Mouse (Mus musculus): ENCODE measurements around the gene Rab3il1. TPM values are rescaled to one million over a fixed set of nuclear protein-coding genes. Genes with fewer than 3 reads are reported as not detected.
A peak's percentile ranks its signal among the peaks of the same experiment; 100 is the strongest.

Rab3il1 gene
- total and polyA plus RNA-seq, 2 experiments, result 3.1 to 3.8 TPM

DNA sequence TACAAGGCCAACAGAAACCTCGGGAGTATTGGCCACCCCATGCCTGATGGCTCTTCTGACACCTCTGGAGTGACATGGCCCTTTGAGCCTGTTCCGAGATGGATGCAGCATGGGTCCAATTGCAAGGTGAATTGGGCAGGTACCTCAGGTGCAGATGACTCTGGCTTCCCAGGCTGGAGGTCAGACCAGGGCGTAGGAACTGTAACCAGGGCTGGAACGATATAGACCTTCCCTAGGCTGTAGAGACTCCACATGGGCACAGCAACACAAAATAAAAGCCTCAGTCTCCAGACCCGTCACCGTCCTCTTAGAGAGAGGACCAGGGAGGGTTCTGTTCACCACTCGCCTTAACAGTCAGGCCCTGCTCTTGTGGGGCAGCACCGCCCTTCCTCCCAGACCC, 60.8 kb downstream of the Rab3il1 start:
- no peak for DNase-seq (ENCODE audit: extremely low read depth, low read depth, low spot score)
- Histone ChIP-seq H3K4me1 (ENCODE audit: control insufficient read depth, insufficient read depth, low read length) (peaks cover 69% of the 10 kb centered on the region), H3K9ac (ENCODE audit: low read depth, low read length) (0 out of 2 replicates have a peak overlapping the region, but pooled peaks have one; percentile 14), H3K27ac (replicated peaks; ENCODE audit: insufficient read depth, low read depth, low read length) (peak overlapping the region; percentile 63; the same call in 1 of the 2 replicates), H3K27me3 (ENCODE audit: control insufficient read depth, insufficient read depth, low read length) (no peaks in the 10 kb centered on the region), H3K79me2 (ENCODE audit: control insufficient read depth, insufficient read depth, low read length) (no peaks in the 10 kb centered on the region), H3K36me3 (ENCODE audit: control insufficient read depth, insufficient read depth, low read length) (peaks cover 55% of the 10 kb centered on the region), H3K4me3 (ENCODE audit: insufficient read depth, low read depth, low read length) (no peak overlapping the region)
- TF ChIP-seq POLR2A (IDR thresholded peaks at IDR 0.05; ENCODE audit: extremely low read depth, insufficient read depth, low read length) (no peak), CTCF (IDR thresholded peaks at IDR 0.05; ENCODE audit: low read depth, low read length) (no peak)
- WGBS, result 68% methylated on average over 8 of the region's 8 CpGs

GRCm38 (mm10) chr19:10062862-10063261, 61.4 kb downstream of the Rab3il1 start:
- no peak for TF ChIP-seq POLR2A (IDR thresholded peaks at IDR 0.05; ENCODE audit: extremely low read depth, insufficient read depth, low read length)
- no peak for TF ChIP-seq CTCF (IDR thresholded peaks at IDR 0.05; ENCODE audit: low read depth, low read length)
- H3K79me2 ChIP-seq (ENCODE audit: control insufficient read depth, insufficient read depth, low read length), result no peaks in the 10 kb centered on the region
- 85% methylated on average over 5 of the region's 5 CpGs for WGBS
- no peaks in the 10 kb centered on the region for H3K27me3 ChIP-seq (ENCODE audit: control insufficient read depth, insufficient read depth, low read length)
- DNase-seq (ENCODE audit: extremely low read depth, low read depth, low spot score), result no peak
- no peak overlapping the region for H3K9ac ChIP-seq (ENCODE audit: low read depth, low read length)
- no peak overlapping the region; the same call in 1 of the 2 replicates for H3K27ac ChIP-seq (replicated peaks; ENCODE audit: insufficient read depth, low read depth, low read length)
- H3K36me3 ChIP-seq (ENCODE audit: control insufficient read depth, insufficient read depth, low read length), result peaks cover 58% of the 10 kb centered on the region
- peaks cover 64% of the 10 kb centered on the region for H3K4me1 ChIP-seq (ENCODE audit: control insufficient read depth, insufficient read depth, low read length)
- H3K4me3 ChIP-seq (ENCODE audit: insufficient read depth, low read depth, low read length), result no peak overlapping the region

DNA sequence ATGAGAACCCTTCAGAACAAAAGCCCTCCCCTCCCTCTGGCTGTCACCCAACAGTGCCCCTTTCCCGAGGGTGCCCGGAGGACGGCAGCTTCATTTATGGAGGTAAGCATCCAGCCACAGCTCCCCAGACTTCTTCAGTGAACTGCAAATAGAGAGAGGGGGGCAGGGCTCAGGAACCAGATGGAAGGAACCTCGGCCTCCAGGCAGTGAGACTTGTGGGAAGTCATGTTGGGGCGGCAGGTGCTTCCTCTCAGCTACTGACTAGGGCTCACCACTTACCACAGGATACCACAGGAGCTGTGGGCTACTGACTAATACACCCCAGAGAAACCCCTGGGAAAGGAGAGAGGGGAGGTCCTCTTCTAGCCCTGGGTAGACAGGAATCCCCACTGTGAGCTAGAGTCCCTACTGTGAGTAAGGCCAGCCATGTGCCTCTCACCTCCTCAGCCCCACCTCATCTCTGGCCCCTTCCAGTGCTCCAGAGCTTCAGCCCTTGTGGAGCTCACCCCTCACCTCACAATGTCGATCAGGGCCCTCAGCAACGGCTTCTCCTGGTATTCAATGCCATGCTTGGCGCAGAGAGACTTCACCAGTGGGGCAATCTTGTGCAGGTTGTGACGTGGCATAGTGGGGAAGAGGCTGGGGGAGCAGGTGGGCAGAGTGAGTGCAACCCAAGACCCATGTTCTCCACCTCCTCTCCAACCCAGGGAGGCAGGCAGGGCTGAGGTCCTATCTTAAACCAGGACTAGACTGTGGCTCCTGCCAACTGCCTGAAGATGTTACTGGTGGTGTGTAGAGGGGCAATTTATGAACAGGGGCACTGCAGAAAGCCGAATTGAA, 62.9 kb downstream of the Rab3il1 start:
- Histone ChIP-seq H3K79me2 (ENCODE audit: control insufficient read depth, insufficient read depth, low read length) (no peaks in the 10 kb centered on the region), H3K36me3 (ENCODE audit: control insufficient read depth, insufficient read depth, low read length) (peaks cover 72% of the 10 kb centered on the region), H3K27ac (replicated peaks; ENCODE audit: insufficient read depth, low read depth, low read length) (peak overlapping the region; percentile 4; the same call in 1 of the 2 replicates), H3K27me3 (ENCODE audit: control insufficient read depth, insufficient read depth, low read length) (no peaks in the 10 kb centered on the region), H3K9ac (ENCODE audit: low read depth, low read length) (peak overlapping the region; percentile 19), H3K4me3 (ENCODE audit: insufficient read depth, low read depth, low read length) (no peak overlapping the region), H3K4me1 (ENCODE audit: control insufficient read depth, insufficient read depth, low read length) (peaks cover 52% of the 10 kb centered on the region)
- TF ChIP-seq CTCF (IDR thresholded peaks at IDR 0.05; ENCODE audit: low read depth, low read length) (no peak), POLR2A (IDR thresholded peaks at IDR 0.05; ENCODE audit: extremely low read depth, insufficient read depth, low read length) (no peak)
- 75% methylated on average over 10 of the region's 10 CpGs for WGBS
- DNase-seq (ENCODE audit: extremely low read depth, low read depth, low spot score), result no peak

DNA sequence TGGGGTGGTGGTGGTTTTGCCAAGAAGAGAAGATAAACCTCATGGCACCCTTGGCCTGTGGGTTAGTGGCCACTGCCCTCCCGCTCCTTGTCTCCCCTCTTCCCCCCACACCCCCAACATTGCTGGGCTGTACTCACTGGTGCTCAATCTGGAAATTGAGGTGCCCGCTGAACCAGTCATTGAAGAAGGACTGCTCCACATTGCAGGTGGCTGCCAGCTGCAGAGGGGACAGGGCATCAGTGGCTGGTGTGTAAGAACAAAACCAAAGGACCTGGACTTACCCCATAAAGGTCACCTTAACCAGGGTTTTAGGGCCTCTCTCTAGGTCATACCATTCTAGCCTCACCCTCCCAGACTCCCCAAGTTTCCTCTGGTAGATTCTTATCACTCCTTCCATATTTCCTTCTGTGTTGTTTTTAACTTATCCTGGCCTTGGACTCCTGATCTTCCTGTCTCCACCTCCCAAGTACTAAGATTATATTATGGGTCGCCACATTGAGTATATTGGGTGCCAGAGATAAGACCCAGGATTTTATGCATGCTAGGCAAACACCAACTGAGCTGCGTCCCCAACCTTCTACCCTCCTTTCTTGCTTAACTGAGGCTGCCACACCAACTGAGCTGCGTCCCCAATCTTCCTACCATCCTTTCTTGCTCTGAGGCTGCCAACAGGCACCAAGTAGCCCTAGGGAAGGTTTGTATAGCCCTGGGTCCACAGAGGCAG, 64.2 kb downstream of the Rab3il1 start:
- H3K27me3 ChIP-seq (ENCODE audit: control insufficient read depth, insufficient read depth, low read length), result no peaks in the 10 kb centered on the region
- H3K27ac ChIP-seq (replicated peaks; ENCODE audit: insufficient read depth, low read depth, low read length), result peak overlapping the region; percentile 37
- DNase-seq (ENCODE audit: extremely low read depth, low read depth, low spot score), result no peak
- no peak overlapping the region for H3K4me3 ChIP-seq (ENCODE audit: insufficient read depth, low read depth, low read length)
- 72% methylated on average over 5 of the region's 5 CpGs for WGBS
- peaks cover 85% of the 10 kb centered on the region for H3K36me3 ChIP-seq (ENCODE audit: control insufficient read depth, insufficient read depth, low read length)
- H3K4me1 ChIP-seq (ENCODE audit: control insufficient read depth, insufficient read depth, low read length), result peaks cover 55% of the 10 kb centered on the region
- no peak for TF ChIP-seq CTCF (IDR thresholded peaks at IDR 0.05; ENCODE audit: low read depth, low read length)
- no peak for TF ChIP-seq POLR2A (IDR thresholded peaks at IDR 0.05; ENCODE audit: extremely low read depth, insufficient read depth, low read length)
- H3K79me2 ChIP-seq (ENCODE audit: control insufficient read depth, insufficient read depth, low read length), result 0 out of 2 replicates have a peak, but pooled peaks cover 4% of the 10 kb centered on the region
- H3K9ac ChIP-seq (ENCODE audit: low read depth, low read length), result peak overlapping the region; percentile 29; the same call in 1 of the 2 replicates

- DNase-seq (ENCODE audit: extremely low read depth, low read depth, low spot score), result no peak
- H3K79me2 ChIP-seq (ENCODE audit: control insufficient read depth, insufficient read depth, low read length), result 0 out of 2 replicates have a peak, but pooled peaks cover 4% of the 10 kb centered on the region
- H3K36me3 ChIP-seq (ENCODE audit: control insufficient read depth, insufficient read depth, low read length), result peaks cover 88% of the 10 kb centered on the region
- TF ChIP-seq CTCF (IDR thresholded peaks at IDR 0.05; ENCODE audit: low read depth, low read length) (no peak), POLR2A (IDR thresholded peaks at IDR 0.05; ENCODE audit: extremely low read depth, insufficient read depth, low read length) (no peak)
- 81% methylated on average over 4 of the region's 4 CpGs for WGBS
- no peaks in the 10 kb centered on the region for H3K27me3 ChIP-seq (ENCODE audit: control insufficient read depth, insufficient read depth, low read length)
- H3K4me1 ChIP-seq (ENCODE audit: control insufficient read depth, insufficient read depth, low read length), result peaks cover 52% of the 10 kb centered on the region
- H3K4me3 ChIP-seq (ENCODE audit: insufficient read depth, low read depth, low read length), result no peak overlapping the region
- peak overlapping the region; percentile 37 for H3K27ac ChIP-seq (replicated peaks; ENCODE audit: insufficient read depth, low read depth, low read length)
- peak overlapping the region; percentile 29; the same call in 1 of the 2 replicates for H3K9ac ChIP-seq (ENCODE audit: low read depth, low read length)
Measured at GRCm38 (mm10) chr19:10066189-10066500, 64.7 kb downstream of the Rab3il1 start.
